Mouse (Mus musculus) left cerebral cortex, adult 9 months (tissue): ENCODE results near the gene Hpf1.
A peak's percentile ranks its signal among the peaks of the same experiment; 100 is the strongest.

Experiments used
- DNase-seq, 2 experiments: peaks; one replicate each; pipeline ENCODE4 v3.0.0; 2022; ENCODE audit warnings: low spot score in 2 of 2

The Hpf1 gene

DNA sequence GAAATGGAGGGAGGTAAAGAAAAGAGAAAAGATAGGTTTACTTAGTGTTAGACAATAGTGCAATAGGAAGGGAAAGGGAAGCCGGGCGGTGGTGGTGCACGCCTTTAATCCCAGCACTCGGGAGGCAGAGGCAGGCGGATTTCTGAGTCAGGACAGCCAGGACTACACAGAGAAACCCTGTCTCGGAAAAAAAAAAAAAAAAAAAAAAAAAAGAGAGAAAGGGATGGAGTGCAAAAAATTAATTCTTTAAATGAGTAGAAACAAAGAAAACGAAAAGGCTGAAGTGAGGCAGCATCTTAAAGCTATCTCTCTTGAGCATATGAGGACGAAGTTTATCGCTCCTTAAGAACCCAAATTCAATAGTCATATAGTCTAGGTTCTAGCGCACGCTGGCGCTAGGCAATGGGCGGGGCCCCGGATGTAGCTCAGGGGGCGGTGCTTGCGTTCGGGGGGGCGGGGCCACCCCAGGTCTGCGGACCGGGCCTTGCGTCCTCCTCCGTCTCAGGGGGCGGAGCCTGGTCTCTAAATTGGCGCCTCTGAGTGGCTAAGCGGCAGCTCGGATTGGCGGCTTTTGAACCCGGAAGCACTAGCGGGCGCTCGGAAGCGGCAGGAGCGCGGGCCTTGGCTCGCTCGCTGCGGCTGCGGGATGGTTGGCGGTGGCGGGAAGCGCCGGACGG, at the start of gene Hpf1:
Hpf1 (plus strand) TSS at position 576 of the 677 bp plus-strand sequence.
- DNase-seq, result peak; percentile 85 to 92

DNA sequence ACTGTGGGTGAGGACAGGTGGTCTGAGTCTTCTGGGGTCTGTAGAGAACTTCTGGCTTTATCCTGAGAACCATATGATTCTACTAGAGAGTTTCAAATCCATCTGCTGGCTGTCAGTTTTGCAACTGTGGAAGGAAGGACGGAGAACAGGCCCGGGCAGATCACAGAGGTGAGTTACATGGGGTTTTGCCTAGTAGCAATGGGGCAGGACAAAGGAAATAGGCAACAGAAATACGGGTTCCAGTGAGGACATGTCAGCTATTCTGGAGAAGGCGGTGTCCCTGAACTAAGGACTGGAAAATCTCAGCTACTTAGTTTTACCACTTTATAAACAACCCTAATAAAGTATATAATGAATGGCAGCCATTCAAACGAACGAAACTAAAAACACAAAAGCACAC, 47.8 kb upstream of the Hpf1 start:
- DNase-seq, result no peak

DNA sequence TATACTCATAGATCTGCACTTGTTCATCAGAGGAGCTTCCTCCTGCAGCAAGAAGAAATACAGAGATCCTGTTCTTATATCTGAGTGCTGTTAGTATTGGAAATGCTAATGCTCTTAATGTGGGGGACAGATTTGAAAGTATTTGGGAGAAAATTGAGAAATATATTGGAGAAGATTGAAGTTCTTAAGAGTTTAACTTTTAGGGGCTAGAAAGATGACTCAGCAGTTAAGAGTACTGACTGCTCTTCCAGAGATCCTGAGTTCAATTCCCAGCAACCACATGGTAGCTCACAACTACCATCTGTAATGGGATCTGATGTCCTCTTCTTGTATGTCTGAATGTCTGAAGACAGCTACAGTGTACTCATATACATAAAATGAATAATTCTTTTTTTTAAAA, 32.7 kb upstream of the Hpf1 start:
- DNase-seq, result no peak

DNA sequence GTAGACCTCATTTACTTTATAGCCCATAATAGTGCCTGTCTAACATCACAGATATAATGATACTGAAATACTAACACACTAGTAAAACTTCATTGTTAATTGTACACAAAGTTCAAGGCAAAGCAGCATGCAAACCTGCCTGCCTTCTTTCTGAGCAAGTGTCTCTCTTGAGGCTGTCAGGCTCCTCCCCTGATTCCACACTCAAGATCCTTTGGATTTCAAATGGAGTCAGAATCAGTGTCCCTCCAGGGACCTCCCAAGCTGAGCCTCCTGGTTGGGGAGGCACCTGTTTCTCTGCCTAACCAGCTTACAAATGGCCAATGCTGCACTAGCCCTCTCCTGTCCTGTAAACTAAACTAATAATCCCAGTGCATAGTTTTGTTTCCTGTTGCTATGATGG, 32.1 kb upstream of the Hpf1 start:
- DNase-seq, result no peak

DNA sequence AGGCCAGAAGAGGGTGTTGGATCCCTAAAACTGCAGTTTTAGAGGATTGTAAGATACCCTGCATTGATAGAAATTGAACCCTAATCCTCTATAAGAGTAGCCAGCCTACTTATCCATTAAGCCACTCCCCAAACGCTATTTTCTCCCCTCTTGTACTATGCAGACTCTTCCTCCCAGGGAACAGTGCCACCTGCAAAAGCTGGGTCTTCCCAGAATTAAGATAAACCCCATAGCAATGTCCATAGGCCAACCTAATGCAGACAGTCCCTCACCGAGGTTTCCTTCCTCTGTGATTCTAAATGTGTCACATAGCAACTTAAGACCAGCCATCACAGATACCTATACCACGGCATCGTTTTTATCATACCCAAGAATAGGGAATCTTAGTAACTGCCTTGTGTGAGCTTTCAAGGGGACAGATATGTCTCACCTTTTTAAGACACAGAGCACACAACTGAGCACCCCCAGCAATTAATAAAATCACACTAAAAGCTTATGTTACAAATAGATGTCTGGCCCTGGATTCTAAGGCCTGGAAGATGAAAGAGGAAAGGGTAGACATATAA, 31.2 kb upstream of the Hpf1 start:
- DNase-seq, result no peak

DNA sequence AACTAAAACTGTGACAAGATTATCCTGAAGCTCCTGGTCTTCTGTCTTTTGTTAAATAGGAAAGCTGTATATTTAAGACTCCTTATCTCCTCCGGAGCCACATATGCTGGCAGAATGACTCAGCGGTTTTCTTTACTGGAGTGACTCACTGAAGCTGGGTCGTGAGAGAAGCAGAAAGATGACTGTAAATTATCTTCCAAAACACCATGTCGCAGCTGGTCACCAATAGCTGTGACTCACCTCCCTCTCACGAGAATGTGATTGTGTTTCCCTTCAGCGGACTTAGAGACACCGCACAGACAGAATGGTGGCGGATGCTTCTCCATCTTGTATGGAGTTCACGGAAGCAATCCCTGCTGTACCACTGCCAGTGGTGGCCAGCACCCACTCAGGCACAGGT, 30.6 kb upstream of the Hpf1 start:
- peak; percentile 62 to 78 for DNase-seq

DNA sequence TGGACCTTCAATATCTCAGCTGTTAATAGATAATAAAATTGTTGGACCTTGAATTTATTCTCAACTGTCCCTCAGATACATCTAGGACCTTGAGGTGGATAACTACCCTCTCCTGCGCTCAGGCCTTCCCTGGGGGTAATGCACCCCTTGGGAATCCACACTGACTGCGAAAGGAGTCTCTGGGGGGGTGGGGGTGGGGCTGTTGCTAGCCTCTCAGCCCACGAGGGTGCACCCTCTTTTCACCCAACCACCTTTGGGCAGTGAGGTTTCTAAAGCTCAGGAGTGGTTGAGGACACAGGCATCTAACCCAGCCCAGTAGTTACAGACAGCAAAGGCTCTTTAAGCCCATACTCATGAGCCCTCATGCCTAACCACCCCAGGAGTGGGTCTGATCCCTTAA, 29.5 kb upstream of the Hpf1 start:
- DNase-seq, result no peak

DNA sequence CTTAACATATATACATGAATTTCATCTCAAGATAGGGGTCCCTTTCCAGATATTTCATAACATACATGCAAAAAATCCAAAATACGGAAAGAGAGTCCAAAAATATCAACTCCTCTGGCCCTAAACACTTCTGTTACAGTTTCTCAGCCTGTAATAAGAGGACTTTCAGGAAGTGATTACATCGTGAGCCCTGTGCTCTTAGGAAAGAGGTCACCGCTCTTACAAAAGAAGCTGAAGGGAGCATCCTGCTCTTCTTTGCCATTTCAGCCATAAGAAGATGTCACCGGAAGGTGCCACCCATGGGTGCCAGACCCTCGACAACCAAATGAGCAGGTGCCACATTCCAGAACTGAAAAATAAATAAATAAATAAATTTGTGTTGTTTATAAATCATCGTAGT, 28.4 kb upstream of the Hpf1 start:
- DNase-seq, result no peak

DNA sequence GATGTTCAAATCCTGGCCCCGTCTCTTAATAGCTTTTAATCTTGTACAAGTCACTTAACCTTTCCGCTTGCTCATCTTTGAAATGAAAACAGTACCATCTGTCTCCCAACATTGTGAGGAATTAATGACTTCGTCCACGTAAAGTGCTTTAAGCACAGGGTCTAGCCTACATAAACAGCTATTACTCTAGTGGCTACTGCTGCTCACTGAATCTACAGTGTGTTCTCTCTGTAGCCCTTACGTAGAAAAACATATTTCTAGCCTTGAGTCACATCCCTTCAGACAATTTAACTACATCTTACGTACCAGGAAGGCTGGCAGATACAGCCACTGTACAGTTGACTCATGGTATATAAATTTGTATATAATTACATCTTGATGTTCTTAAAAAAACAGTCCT, 25.3 kb upstream of the Hpf1 start:
- no peak for DNase-seq

DNA sequence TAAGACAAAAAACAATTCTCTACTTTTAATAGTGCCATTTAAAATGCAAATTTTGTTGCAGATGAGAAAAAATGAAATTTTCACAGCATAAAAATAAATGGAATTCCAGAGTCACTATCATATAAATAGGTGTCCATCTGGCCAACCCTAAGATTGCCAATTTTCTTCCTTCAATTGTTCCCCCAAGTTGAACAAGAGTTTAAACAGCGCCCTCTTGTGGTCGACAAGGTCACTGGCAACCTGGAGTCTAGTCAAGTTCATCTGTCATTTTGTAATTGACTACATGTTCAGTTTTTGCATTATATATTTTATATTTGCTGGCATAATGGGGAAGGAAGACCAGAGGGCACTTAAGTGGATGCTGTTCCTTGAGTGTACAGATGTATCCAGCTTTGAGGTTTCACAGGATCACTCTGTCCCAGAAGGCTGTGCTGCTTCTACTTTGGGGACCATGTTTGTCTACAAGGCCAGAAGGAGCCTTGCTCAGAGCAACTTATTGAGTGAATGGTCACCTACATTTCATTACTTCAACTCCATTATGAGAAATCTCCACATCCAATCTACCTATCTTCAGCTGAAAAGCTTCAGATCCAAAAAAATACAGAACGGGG, 24.6 kb upstream of the Hpf1 start:
- DNase-seq, result peak in 1 of 2 experiments; percentile 78

DNA sequence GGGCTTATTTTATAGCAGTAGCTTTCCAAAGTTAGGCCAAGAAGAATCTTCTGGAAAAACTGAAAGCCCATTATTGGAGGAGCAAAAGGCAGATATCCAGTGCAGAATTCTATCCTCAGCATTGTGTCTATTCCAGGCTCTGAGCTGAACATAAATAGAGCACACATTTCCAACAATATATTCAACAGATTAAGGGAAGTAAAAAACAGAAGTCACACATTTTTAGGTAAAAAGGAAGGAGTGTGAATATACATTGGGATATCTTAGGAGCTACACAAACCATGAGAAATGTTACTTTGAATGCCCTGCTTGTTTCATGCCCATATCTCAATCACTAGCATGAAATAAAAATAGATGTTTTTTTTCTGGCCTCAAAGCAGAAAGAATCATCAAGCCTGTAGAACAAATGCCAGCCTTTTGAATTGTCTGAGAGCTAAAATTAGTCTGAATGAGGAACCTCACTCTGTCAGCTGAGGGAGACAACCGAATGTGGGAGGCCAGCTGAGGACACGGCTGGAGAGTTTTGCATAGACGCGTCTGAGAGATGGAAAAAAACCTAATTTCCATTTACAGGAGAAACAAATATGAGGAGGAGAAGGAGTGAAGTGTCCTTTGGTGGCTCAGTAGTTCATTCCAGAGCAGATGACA, 22.6 kb upstream of the Hpf1 start:
- peak; percentile 47 to 63 for DNase-seq

DNA sequence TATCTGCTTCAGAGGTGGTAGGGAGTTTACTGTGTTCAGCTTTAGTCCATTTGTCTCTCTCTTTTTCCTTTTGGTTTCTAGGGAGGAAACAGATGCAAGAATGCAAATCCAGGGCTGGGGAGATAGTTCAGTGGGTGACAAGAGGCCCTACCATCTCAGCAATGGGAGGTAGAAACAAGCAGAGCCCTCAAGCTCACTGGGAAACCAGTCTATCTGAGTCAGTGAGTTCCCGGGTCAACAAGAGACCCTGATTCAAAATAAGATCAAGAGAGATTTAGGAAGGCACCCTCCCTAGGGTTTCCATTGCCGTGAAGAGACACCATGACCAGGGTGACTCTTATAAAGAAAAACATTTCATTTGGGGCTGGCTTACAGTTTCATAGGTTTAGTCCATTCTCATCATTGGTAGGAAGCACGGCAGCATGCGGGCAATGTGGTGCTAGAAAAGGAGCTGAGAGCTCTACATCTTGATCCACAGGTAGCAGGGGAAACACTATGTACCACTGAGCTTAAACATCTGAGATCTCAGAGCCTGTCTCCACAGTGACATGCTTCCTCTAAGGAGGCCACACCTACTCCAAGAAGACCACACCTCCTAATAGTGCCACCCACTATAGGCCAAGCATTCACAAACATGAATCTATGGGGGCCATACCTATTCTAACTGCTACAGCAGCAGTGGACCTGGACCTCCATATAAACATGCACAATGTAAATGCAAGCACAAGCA, 21.8 kb upstream of the Hpf1 start:
- DNase-seq, result no peak

DNA sequence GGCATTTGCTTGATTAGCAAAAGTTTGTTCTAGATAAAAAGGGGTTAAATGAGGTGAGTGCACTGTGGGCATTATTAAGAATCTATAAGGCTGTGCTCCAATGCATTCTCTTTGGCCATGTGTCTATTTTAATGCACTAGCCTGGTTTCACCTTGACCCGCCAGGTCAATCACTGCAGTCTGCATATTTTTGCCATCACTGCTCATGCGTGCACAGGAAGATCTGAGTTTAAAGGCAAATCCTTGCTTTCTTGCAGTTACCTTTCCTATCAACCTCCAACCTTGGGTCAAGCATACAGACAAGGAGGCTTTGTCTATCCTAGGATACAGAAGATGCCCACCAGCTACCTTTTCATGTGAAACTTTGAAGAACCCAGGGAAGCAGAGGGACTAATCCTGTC, 20.5 kb upstream of the Hpf1 start:
- DNase-seq, result no peak

DNA sequence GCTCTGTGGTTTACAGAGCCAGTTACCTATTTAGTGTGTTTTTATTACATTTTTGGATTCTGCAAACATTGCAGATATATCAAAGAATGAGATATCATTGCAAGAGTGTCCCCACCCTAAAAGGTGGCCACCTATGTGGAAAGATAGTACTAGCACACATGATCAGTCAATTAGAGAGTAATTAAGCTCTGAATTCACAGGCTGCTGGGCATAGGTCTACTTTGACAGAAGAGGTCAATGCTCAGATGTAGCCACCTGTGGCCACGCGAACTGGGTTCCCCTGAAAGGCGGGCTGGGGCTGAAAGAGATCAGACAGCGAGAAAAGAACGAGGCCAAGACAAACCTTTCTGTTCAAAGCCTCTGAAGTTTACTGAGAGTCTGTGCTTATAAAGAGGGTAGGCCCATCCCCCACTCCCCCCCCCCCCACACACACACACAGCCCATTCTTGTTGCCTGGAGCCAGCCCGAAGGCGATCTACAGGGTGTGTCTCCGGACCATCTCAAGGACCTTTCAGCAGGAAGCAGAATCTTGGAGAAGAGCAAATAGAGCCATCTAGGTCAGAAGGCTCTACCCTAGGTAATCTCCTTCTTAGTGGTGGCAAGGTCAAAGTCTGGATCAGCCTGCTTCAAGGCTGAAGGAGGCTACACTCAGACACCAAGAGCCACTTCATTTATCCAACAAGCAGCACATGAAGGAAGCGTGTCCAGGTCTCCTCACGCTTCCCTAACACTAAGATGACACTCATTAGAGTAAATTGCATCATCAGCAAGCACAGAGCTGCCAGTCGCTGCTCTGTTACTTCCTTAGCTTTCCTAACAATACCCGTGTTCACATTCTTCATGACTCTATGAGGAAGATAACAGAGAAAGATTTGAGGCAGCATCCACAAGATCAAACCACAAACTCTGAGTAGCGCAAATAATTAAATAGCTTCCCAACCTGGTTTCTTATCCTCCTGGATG, 19.7 kb upstream of the Hpf1 start:
- DNase-seq, result no peak

DNA sequence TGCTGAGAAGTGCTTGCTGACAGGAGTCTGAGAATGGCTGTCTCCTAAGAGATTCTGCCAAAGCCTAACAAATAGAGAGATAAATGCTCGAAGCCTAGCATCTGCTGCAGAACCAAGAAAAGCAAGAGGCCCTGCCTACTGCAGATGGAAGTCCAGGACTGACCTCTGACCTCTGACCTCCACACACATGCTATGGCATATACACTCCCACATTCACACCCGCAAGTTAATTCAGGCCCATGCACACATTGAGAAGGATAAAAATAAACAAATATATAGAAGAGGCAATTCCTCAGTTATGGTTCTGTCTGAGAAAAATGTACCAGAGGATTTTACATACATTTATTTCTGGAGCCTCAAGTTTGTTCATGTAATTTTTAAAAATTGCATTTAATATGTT, 11.6 kb upstream of the Hpf1 start:
- no peak for DNase-seq

DNA sequence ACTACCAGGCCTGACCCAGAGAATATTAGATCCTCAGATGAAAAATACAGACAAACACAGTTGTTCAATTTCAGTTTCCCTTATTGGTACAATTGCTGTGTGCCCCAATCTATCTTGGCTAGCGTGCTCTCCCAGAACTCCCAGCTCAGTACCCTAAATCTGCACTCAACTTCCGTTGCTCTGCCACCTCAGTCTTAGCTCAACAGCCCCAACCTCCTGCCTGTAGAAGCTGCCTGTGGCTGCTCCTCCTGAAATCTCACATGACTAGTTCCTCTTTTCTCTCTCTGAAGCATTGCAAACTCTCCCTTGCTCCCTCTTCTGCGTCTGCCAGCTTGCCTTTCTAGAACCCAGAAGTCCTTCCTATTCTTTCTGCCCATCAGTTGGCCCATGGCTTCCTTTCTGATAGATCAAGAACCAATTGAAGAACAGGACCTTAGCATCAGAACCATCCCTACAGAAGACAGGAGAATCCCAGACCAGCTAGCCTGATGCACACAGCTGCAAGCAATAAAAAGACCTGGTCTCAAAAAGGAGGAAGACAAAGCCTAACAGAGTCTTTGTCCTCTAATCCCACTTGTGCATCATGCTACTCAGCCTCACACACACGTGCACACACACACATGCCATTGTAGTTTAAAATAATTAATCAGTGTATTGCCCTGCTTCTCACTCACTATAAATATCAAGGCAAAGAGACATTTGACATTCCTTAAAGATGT, 6.6 kb upstream of the Hpf1 start:
- no peak for DNase-seq

DNA sequence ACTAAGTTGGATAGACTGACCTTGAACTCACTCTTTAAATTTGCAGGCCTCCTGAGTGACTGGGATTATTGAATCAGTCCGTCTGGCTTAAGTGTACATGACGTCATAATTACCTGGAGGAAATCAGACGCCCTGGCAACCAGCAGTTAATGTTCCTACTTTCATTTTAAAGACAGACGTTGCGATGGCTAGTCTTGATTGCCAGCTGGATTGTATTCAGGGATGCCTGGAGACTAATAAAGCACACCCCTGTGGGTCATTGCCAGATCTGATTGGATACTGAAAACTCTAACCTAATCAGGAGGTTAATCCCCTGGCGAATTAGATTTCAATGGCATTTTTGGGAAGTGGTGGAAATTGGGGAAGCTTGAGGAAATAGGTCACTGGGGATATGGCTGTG, 3.5 kb upstream of the Hpf1 start:
- DNase-seq, result no peak

DNA sequence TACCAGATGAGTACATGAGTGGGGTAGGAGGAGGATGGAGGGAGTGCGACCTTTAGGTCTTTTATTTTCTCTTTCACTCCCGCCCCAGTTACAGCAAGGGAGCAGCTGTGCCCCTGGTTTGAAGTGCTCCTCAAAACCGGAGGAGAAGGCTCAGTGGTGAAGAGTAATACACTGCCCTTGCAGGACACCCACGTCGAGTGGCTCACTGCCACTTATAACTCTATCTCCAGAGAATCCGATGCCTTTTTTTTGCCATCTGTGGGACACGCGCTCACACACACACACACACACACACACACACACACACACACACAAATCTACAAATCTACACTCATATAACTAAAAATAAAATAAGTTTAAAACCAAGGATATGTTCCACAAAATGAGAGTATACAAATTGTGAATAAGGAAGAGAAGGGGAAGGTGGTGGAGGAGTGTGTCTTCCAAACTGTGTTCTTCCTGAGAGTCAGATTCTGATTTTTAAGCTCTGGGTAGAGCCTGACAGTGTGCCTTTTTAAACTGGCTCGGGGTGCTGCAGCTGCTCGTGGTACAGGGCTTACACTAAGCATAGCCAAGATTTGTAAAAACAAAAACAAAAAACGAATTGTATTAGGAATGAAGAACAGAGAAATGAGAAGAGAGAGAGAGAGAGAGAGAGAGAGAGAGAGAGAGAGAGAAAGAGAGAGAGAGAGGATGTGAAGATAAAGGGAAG, 931 bp upstream of the Hpf1 start:
- no peak for DNase-seq

DNA sequence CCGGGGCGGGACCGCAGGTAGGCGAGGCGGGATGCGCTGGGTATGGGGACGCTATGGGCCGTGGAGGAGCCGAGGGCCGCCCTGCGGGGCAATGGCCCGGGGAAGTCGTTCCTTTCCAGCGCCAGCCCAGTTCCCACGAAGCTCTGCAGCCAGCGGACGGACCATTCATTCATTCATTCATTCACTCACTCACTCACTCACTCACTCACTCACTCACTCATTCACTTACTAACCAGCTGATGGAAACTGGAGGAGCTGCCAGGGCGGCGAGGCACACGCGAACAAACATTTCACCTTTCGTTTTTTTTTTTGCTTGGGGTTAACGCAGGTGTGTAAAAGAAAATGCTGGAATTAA, 279 bp downstream of the Hpf1 start:
- no peak for DNase-seq

DNA sequence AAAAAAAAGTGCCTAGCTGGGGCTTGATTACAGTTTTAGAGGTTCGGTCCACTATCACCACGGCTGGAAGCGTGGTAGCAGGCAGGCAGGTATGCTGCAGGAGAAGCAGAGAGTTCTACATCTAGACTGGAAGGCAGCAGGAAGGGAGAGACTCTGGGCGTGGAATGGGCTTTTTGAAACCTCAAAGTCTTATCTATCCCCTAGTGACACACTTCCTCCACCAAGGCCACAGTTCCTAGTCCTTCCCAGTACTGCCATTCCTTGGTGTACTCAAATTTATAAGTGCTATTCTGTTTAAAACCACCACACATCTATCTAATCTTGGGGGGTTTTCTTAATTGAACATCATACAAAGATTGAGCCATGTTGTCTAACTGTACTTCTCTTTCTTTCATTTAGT, 1.5 kb downstream of the Hpf1 start:
- no peak for DNase-seq
